Mouse (Mus musculus): ENCODE results near the gene Lhx8.

The Lhx8 gene

DNA sequence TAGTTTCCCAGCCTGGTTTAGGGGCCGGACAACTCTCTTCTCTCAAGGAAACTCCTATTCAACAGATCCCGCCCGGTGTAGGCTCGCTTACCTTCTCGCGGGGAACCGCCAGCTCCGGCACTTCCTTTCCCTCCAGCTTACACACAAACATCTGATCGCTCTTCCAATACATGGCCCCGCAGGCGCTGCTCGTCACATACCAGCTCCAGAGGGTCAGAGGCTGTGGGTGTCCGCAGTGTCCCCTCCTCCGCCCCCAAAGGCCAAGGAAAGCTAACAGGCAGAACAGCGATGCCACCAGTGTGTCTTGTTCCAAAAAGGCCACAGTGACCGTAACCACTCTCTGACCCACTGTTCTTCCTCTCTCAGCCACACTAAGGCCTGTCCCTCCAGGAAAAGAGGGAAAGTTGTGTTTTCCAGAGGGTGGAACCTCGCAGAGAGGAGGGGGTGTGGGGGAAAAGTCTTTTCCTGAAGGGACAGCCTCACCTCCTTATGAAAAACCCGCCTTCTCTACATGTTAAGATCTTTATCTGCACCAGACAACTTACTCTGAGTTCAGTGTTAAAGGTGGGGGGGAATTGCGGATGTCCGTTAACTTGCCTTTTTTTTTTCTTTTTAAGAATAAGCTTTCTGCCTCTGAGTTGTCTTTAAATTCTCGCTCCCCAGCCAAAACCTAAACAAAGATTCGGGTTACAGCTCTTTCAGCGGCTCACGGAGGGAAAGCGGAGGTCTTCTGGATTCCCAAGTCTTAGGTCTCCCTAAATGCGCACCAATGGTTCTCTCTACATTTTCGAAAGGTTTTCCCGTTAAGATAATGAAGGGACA lies at the start of gene Lhx8:
TSS of gene Lhx8 (minus strand) at position 479 of the 822 bp plus-strand sequence.
- no peak for DNase-seq

DNA sequence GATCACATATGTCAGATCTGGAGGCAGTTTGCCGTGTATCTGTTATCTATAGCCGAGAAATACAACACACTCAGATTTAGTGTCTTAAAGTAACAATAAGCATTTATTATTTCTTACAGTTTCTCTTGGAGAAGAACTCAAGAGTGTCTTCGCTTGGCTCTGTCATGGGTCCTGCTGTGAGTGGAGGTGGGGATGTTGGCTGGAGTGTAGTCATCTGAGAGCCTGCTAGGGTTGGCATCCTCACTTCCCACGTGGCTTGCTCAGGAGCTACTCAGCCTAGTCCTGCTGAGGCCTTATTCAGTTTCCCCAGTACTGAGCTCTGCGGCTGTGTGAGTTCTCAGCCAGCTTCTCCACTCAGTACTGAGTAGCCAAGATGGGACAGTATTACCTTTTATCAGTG lies 43.1 kb upstream of the Lhx8 start:
- DNase-seq, result no peak

DNA sequence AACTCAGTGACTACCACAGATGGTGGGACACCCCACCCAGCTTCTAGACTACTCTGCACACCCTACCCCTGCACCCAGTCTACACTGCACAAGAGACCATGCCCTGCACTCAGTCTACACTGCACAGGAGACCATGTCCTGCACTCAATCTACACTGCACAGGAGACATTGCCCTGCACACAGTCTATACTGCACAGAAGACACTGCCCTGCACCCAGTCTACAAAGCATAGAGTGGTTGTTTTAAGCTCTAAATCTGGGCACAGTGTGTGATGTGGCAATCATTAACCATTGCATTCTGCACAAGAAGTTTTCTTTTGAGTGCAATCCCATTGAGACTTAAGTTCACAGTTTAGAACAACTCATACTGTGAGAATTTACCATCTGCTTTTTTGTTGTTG lies 42.2 kb upstream of the Lhx8 start:
- DNase-seq, result no peak

DNA sequence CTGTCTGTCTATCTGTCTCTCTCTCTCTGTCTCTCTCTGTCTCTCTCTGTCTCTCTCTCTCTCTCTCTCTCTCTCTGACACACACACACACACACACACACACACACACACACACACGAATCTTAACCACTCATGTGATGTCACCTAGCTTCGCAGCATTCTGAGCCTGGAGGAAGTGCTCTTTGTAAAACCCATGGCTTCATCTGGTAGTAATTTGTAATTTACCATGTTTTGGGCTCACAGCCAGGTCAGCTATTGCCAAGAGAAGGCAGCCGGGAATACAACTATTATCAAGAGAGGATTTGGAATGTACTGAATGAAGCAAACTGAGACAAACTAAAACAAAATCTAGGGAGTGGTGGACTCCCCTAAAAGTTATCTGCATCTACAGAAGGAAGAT lies 36.9 kb upstream of the Lhx8 start:
- DNase-seq, result no peak

DNA sequence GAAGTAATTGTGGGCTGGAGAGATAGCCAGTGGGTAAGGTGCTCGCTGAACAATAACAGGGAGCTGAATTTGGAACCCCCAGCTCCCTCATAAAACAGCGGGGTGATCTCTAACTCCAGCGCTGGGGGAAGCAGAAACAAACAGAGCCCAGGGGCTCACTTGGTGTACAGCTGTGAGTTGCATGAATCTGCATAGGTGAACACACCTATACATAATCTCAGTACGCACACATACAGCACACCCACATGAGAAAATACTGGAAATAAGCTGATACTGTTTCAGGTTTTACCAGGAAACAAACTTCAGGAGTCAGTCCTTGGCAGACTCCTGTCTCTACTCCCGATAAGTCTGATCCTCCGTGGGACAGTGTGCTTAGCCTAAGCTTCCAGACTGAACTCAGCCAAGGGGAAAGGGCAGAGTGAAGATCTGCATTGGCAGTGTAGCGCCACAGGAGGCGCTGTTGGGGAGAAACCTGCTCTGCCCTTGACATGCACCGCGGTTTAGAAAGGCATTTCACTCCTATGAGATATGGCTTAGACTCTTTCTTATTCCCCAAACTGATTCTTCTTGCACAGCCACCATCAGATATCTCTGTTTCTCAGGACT lies 34.2 kb upstream of the Lhx8 start:
- no peak for DNase-seq

DNA sequence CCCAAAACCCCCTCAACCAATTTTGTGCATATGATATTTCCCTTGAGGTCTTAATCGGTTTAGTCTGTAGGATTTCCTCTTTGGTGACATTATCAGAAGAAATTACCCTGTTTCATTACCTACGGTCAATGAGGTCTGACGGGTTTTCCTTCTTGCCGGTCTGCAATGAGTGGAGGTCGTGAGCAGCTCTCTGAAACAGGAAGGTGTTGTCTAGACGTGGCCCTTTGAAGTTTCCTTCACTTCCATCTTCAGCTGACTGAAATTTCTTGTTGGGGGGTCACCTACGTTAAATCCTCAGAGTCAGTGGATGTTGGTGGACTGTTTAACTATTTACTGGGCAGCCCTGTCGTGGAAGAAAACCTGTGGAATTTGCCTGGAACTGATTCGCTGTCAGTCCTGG lies 33.0 kb upstream of the Lhx8 start:
- no peak for DNase-seq

DNA sequence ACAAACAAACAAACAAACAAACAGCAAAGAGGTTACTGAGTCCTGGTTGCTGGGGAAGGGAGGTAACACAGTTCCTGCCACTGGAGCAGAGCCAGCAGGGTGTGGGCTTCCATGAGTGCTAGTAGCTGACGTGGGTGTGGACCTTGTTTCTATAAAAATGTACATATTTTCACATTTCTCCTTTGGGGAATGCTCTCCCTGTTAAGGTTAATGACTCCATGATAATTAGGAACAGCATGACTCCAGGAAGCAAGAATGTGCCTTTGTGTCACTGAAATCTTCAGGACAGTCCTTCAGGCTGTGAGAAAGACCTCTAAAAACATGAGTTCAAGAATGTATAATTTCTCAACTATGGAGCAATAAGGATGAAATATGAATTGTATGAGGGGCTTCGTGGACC lies 28.8 kb upstream of the Lhx8 start:
- no peak for DNase-seq

DNA sequence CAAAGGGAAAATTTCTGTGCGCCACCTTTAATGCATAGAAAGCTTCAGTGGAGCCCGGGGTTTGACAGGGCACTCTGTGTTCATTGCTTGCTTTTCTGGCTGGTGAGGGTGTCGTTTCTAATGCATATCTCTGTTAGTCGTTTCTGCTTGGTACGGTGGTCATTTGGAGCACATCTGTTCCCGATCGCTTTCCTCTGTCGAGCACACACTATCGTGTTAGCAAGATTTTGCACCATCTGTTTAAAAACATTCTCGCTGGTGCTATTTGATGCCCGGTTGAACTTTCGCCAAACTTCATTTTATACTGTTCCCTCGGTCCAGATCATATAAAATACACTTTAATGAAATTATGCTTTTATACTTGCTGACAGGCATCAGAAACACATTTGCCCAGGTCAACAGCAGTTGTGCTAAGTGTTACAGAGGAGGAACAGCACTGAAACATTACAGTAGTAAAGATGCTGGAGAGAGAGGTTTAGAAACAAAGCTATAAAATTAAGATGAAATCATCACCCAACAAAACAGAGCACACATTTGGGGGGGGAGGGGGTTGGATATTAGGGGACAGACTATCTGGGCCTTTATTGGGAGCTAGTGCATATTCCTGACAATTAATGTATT lies 9.9 kb upstream of the Lhx8 start:
- no peak for DNase-seq

DNA sequence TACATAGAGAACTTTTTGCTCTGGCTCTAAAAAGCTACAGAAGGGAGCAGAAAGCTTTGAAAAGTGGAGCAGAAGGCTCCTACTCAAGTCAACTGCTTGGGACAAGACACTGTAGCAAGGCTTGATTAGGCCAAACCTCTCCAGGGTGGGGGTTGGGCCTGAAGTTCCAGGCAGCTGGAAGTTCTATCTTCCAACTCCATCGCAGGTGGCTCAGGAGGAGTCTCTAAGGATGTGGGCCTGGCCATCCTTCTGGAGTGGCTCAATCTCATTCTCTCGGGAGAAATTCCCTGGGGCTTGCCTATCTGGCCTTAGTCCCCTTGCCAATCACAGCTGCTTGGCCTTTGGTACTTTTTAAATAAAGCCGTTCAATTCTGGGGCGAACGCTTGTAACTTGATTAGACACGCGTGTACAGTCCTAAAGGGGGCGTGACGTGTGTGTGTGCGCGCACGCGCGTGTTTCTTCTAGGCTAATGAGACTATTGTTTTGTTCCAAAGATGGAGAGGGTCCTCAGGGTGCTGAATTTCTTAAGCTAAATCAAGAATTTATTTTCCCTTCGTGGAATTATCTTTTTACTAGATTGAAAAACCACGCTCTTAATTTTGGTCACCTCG lies 9.3 kb upstream of the Lhx8 start:
- no peak for DNase-seq

DNA sequence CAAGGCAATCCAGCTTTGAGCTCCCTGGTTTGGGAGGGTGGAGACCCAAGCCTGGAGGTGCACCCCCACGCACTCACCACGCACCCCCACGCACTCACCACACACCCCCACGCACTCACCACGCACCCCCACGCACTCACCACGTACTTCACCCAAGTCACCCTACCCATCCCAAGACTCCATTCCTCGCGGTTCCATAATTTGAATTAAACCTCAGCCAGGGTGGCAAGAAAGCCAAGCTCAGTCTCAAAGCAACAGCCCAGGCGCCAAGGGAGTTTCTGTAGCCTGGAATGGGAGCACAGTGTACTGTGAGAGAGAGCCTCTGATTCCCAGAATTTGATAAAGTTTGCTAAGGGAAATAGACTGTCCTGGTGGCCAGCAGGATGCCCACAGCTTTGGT lies 4.3 kb upstream of the Lhx8 start:
- DNase-seq, result no peak

DNA sequence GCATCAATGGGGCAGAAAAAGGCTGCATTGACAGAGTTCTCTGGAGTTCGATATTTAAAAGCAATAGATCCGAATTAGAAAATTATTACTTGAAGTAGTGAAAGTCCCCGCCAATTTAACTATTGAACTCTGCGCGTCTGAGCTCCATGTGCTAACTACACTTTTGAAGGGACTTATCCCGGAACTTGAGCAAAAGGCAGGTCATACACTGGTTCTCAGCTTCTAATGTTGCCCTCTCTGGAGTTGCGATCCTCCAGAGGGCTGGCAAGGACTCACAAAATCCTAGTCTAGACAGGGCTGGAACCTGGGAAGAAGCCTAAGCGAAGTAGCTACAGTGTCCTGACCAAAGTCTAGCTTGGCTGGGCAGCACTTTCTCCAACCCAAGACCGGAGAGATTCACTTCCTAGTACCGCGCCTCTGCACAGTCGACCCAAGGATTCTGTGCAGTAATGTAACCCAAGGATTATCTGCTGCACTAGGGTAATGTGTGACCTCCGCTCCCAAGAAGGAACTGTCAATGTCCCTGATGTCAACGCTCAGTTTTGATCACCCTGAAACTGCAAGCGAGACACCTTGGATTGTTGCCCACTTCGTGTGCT lies 3.0 kb upstream of the Lhx8 start:
- DNase-seq, result no peak

DNA sequence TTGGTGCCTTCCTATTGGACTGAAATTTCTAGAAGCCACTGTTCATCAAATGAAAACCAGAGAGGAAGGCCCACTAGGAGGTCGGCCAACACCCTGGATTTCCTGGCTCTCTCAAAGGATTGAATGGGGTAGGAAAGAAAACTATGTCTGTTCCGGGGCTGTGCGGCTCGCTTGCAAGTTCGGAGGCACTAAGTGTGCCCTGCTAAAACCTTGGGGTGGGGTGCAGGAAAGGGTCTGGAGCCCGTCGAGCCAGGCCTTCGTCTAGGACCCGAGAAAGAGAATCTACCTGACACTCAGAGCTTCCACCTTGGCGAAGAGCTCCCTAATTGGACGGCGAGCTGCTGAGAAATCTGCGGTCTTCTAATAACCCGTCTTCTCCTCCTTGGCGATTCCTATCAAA lies 2.5 kb upstream of the Lhx8 start:
- DNase-seq, result no peak

DNA sequence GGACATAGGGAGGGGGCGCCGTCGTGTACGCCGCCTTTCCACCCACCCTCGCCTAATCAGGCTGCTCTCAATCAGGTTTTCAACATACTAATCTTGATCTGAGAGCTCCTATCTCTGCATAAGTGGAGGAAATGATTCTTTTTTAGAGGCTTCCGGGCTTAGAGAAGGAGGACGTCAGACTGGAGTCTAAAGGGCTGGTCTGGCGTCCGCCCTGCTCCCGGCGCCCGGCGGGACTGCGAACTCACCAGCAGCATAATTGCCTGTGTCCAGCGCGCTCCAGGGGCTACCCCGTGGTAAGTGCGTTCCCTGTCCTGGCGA lies 1.7 kb upstream of the Lhx8 start:
- DNase-seq, result no peak

DNA sequence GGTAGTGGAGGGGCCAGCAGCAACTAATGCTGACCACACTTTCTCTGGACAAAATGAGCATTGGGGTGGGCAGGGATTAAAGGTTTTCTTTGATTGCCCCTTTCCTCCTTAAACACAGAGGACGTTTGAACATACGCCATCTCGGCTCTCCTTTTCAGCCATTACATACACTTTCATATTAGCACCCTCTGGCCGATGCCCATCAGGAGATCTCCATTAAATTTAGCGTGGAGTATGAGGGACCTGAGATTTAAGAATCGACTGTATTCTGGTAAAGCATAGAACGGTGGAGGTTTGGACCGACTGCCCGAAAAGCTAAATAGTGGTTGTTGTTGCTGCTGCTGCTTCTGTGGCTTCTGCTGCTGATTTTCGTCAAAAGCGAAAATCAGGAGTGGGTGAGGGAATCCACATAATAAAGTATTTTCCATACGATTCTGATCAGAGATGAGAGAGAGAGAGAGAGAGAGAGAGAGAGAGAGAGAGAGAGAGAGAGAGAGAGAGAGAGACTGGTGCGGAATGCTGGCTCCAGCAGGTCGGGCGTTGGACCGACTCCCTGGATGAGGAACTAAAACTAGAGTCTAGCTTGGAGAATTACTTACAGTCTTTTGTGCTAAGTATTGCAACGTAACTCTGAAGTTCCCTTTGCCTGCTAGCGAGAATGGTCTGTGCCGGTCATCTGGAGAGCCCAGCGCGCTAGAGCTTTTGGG lies 1.2 kb upstream of the Lhx8 start:
- no peak for DNase-seq

DNA sequence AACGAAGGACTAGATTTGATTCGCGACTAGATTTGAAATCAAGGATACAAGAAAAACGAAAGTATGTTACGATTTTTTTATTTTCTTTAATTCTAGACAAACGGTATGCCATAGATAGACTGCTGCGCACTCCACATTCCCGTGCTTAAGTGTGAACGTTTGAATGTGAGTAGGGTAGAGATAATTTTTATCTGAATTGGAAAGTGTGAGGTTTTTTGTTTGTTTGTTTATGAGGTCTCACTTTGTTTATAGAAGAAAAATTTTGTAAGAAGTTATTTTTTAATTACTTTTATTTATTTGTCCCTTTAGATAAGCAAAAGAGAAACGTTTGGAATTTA lies 513 bp upstream of the Lhx8 start:
- no peak for DNase-seq

DNA sequence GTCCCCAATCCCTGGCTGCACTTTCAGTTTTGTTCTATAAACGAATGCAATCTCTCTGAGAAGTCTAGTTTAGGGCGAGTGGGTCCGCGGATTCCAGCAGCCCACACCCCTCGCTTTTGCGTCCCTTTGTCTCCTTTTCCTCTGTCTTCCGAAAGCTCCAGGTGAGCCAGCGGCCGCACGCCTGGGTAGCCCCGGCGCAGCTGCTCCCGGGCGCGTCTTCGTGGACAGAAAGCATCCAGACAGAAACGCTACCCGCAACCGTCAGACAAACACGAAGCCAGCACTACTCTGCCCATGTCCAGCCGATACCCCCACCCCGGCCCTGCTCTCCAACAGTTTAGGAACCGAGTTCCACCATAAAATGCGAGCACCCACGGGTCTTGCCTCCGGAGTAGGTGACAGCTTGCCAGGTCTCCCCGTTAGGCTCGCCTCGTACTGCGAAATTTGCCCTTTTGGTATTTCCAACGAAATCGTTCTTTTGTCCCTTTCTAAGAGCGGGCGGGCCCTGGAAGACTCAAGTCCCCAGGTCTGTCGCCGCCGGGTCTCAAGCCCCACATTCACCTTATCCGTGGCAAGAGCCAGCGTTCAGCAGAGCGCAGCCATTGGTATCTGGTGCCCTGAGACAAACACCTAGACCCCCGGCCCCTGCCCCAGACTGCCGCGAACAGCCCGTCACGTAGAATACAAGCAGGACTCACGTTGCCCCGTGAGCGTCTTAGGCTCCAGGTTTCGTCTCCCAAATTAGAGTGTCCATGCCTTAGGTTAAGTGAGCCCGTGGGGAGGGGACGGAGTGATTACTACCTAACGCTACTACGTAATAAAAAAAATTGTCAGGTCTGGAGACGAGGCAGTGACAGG lies 907 bp downstream of the Lhx8 start:
- DNase-seq, result no peak

DNA sequence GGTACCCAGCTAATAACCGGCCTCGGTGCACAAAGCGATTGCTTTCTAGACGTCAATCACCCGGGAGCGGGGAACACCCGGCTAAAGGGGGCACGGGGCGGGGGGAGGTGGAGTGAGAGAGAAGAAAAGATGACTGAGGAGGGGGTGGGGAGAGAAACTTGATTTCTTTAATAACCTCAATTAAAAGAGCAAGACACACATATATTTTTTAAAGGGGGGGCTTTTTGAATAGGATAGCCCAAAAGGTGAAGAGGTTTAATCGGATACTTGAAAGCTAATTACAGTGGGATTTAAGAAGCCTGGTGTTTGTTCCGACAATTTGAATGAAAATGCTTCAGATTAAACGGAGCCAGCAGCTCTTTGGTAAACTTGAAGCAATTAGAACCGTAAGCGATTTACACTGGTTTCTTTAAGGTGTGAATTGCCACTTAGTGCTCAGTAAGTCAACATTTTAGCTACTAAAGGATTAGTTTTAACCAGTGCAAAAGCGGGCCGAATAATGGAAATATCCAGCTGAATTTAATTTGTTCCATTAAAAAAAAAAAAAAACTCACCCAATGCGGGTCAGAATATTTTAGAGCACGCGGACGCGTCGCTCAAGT lies 1.6 kb downstream of the Lhx8 start:
- DNase-seq, result no peak

DNA sequence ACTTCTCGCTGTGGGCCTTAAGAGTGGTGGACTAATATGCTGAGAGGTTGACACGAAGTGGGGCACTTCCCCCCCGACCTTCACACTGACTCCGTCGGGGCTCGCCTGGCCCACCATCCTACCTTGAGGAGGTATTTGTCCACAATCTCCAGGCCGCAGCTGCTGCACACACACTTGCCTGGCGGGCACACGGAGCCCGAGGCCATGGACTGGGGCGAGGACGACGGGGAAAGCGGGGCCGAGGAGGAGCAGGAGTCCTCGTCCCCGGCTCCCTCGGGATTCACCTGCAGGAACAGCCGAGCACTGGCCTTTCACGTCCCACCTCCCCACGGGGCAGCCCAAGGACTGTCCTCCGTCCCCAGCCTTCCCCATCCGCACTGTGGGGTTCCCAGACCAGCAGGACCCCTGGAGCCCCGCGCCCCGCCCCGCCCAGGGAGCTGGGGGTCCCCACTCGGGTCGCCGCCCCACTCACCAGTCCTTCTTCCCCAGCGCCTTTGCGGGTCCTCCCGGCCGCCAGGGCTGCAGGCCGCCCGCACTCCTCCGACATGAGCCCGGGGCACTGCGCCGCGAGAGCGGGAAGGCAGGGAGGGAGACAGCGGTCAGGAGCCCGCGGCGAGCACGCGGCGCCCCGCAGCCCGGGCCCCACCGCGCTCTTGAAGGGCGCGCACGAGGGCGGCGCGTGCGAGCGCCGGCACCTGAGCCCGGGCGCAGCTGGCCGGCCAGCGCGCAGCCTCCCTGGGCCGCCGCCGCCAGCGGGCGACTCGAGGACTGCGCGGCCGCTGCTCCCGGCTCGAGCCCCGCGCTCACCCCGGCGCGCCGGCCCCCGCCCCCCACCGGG lies 2.4 kb downstream of the Lhx8 start:
- DNase-seq, result no peak

DNA sequence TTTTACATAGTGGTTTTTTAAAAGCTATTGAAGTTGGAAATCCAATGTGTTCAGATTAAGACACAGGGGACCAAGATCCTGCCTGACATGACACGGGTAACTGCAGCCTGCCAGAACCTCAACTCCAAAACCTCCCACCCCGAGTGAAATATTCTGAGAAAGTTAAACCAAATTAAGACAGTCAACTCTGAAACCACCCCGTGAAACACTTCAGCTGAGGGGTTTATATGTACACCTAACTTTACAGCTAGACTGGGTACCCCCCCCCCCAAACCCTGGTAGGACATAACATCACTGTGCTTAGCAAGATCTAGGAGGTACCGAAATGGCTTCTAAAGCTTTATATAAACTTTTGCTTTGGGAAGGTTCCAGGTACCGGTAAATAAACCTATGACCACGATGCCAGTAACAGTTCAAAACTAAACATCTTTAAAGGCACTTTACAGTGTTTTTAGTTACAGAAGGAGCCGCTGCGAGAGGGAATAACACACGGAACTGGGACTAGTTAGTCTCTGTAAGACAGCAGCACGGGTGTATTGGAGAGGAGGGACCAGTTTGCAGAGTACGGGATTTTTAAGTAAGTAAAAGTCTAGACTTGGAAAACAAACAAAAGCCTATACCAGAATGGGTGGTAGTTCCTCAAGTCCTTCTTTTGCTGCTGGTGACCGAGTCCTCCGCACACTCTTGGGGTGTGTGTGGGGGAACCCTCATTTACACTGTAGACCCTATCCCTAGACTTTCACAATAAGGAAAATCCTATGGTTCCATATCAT lies 3.2 kb downstream of the Lhx8 start:
- no peak for DNase-seq
